Mouse (Mus musculus) stomach, embryonic 16.5 days (tissue): ENCODE results near the gene Cacna1e. TPM values are rescaled to one million over a fixed set of nuclear protein-coding genes. Genes with fewer than 3 reads are reported as not detected.

Experiments
- ATAC-seq: fragments of 200-750 bp; cut with Nextera tagmentation; 2 replicates; pipeline ENCODE4 v1.8.0; 2017; ENCODE audit warnings: moderate number of reproducible peaks, moderate TSS enrichment; ENCODE audit not compliant: insufficient read depth, low FRiP score
- H3K27ac ChIP-seq: fragments of 300-500 bp; sonication (generic); 2 replicates; pipeline ENCODE4 v1.5.1; 2014; ENCODE audit warnings: low read length
- H3K27me3 ChIP-seq: fragments of 300-500 bp; sonication (generic); 2 replicates; pipeline ENCODE4 v1.6.1; 2014; ENCODE audit warnings: low read length, control low read depth, mixed read lengths; ENCODE audit not compliant: control insufficient read depth, insufficient read depth
- H3K36me3 ChIP-seq: fragments of 300-500 bp; sonication (generic); 2 replicates; pipeline ENCODE4 v1.6.1; 2014; ENCODE audit warnings: low read length; ENCODE audit not compliant: control insufficient read depth, insufficient read depth
- H3K4me1 ChIP-seq: fragments of 300-500 bp; sonication (generic); 2 replicates; pipeline ENCODE4 v1.6.1; 2014; ENCODE audit warnings: low read length, control low read depth, mixed read lengths; ENCODE audit not compliant: control insufficient read depth, insufficient read depth
- H3K4me2 ChIP-seq: fragments of 300-500 bp; sonication (generic); 2 replicates; pipeline ENCODE4 v1.6.1; 2014; ENCODE audit warnings: low read depth, low read length, mixed read lengths
- H3K4me3 ChIP-seq: fragments of 300-500 bp; sonication (generic); replicated peaks from 2 replicates; pipeline ENCODE4 v1.5.1; 2014; ENCODE audit warnings: mild to moderate bottlenecking, low read length
- H3K9ac ChIP-seq: fragments of 300-500 bp; sonication (generic); 2 replicates; pipeline ENCODE4 v1.6.1; 2014; ENCODE audit warnings: low read length
- H3K9me3 ChIP-seq: fragments of 300-500 bp; sonication (generic); replicated peaks from 2 replicates; pipeline ENCODE4 v1.6.1; 2016; ENCODE audit warnings: low read length, control low read depth; ENCODE audit not compliant: control insufficient read depth
- WGBS: fragments of 180-500 bp; shearing (Covaris S2); extraction: QIAGEN DNeasy Blood & Tissue Kit; methylation state at CpG from one replicate; pipeline ENCODE4 v1.1.7; 2014; 5-methylcytosine and 5-hydroxymethylcytosine counted together
- polyA plus RNA-seq: library from polyadenylated mRNA; unstranded; fragments of >200 nt; fragmentation: Nextera tagmentation; extraction: Ambion mirVana; gene quantifications from 2 replicates; pipeline ENCODE4 v1.2.1, GENCODE M21; 2015

The Cacna1e gene
- polyA plus RNA-seq, 1 experiment from 2014 or later: 1.2 TPM

DNA sequence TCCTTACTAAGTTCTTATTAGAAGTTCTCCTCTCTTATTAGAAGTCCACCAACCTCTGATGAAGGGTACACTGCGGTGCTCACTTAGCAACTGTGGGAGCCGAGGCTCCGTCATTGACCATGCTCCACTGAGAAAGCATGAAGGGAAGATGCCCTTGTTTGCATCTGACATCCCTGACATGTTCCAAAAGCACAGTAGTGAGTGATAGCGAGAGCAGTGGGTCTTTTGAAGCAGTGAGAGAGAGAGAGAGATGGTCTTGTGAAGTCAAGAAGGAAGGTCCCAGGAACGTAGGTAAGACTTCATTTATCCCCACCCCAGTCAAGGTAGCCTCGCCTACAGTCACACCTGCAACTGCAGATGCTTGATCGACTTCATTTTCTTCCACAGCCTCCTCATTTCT, 63.9 kb downstream of the Cacna1e start:
- H3K36me3 ChIP-seq: no peaks in the 10 kb centered on the region
- H3K4me2 ChIP-seq: no peak overlapping the region
- ATAC-seq: no peak
- no peak overlapping the region for H3K27ac ChIP-seq
- no peak overlapping the region for H3K9ac ChIP-seq
- no peaks in the 10 kb centered on the region for H3K4me1 ChIP-seq
- WGBS: 87% methylated on average over 7 of the region's 7 CpGs
- no peaks in the 10 kb centered on the region for H3K27me3 ChIP-seq
- H3K4me3 ChIP-seq: no peak overlapping the region
- H3K9me3 ChIP-seq: no peaks in the 10 kb centered on the region

DNA sequence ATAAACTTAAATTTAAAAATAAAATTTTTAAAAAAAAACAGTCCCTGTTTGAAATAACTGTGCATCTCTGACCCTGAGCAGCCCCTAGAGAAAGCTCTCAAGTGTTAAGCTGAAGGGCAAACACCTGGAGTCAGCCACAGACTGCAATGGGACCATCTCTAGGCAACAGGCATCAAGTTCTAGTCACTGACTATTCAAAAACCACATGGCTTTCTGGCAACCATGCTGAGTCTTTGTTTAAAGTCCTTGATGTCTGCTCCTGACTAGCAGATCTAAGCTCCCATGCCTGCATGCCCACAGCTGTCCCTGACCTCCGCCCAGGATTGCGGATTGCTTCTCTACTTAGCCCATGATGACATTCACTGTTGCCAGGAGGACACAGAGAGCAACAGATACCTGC, 64.3 kb downstream of the Cacna1e start:
- no peak overlapping the region for H3K4me2 ChIP-seq
- H3K9ac ChIP-seq: no peak overlapping the region
- no peaks in the 10 kb centered on the region for H3K27me3 ChIP-seq
- H3K9me3 ChIP-seq: no peaks in the 10 kb centered on the region
- no peaks in the 10 kb centered on the region for H3K4me1 ChIP-seq
- ATAC-seq: no peak
- 84% methylated on average over 2 of the region's 2 CpGs for WGBS
- no peak overlapping the region for H3K27ac ChIP-seq
- no peaks in the 10 kb centered on the region for H3K36me3 ChIP-seq
- H3K4me3 ChIP-seq: no peak overlapping the region

DNA sequence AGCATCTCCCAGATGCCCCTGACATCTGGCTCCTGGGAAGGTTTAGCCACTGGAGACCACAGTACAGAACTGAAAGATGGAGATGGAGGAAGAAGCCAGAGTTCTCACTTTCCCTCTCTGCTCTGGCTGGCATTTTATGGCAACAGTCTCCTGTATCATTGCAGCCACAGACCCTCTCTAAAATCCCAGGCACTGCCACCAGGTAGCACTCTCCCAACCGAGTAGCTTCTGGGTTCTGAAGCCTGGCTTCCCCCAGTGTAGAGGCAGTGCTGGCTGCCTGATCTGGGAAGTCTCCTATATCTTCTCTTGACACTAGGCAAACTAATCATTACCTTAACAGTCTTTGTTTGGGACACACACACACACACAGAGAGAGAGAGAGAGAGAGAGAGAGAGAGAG, 65.6 kb downstream of the Cacna1e start:
- no peak overlapping the region for H3K4me2 ChIP-seq
- H3K36me3 ChIP-seq: no peaks in the 10 kb centered on the region
- no peak for ATAC-seq
- no peaks in the 10 kb centered on the region for H3K9me3 ChIP-seq
- no peak overlapping the region for H3K9ac ChIP-seq
- WGBS: 26% methylated on average over 1 of the region's 1 CpGs
- no peaks in the 10 kb centered on the region for H3K27me3 ChIP-seq
- no peak overlapping the region for H3K27ac ChIP-seq
- no peaks in the 10 kb centered on the region for H3K4me1 ChIP-seq
- no peak overlapping the region for H3K4me3 ChIP-seq

GRCm38 (mm10) chr1:154816836-154817235, 67.5 kb downstream of the Cacna1e start:
- H3K27me3 ChIP-seq: no peaks in the 10 kb centered on the region
- no peaks in the 10 kb centered on the region for H3K36me3 ChIP-seq
- WGBS: 37% methylated on average over 6 of the region's 6 CpGs
- ATAC-seq: no peak
- H3K4me3 ChIP-seq: no peak overlapping the region
- no peak overlapping the region for H3K9ac ChIP-seq
- H3K27ac ChIP-seq: no peak overlapping the region
- H3K4me2 ChIP-seq: no peak overlapping the region
- no peaks in the 10 kb centered on the region for H3K9me3 ChIP-seq
- no peaks in the 10 kb centered on the region for H3K4me1 ChIP-seq

GRCm38 (mm10) chr1:154816267-154816666, 68.0 kb downstream of the Cacna1e start:
- H3K4me2 ChIP-seq: no peak overlapping the region
- ATAC-seq: no peak
- 86% methylated on average over 3 of the region's 3 CpGs for WGBS
- no peaks in the 10 kb centered on the region for H3K9me3 ChIP-seq
- no peak overlapping the region for H3K27ac ChIP-seq
- H3K4me3 ChIP-seq: no peak overlapping the region
- no peaks in the 10 kb centered on the region for H3K4me1 ChIP-seq
- H3K9ac ChIP-seq: no peak overlapping the region
- no peaks in the 10 kb centered on the region for H3K27me3 ChIP-seq
- no peaks in the 10 kb centered on the region for H3K36me3 ChIP-seq

- Histone ChIP-seq H3K27ac (no peak overlapping the region), H3K4me3 (no peak overlapping the region), H3K4me2 (no peak overlapping the region), H3K4me1 (no peaks in the 10 kb centered on the region), H3K9me3 (no peaks in the 10 kb centered on the region), H3K9ac (no peak overlapping the region), H3K36me3 (no peaks in the 10 kb centered on the region), H3K27me3 (no peaks in the 10 kb centered on the region)
- 91% methylated on average over 1 of the region's 1 CpGs for WGBS
- no peak for ATAC-seq
These were observed 78.6 kb downstream of the Cacna1e start for GRCm38 (mm10) chr1:154805742-154806141.

DNA sequence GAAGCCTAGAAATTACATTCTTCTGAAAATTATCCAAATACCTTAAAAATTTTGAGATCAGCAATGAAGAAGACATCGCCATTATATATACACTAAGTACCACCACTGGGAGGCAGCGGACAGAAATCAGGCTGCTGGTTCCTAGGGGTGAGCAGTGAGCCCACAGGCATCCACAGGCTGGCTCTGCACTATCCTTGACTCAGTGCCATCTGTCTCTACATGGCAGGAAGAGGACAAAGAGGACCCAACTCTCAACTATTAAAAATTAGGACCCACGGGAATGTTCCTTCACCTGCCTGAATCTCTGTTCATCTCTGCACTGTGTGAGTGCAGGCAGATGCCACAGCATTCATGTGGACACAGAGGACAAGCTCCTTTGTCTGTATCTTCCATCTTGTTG, 79.3 kb downstream of the Cacna1e start:
- ATAC-seq: no peak
- no peaks in the 10 kb centered on the region for H3K27me3 ChIP-seq
- H3K9me3 ChIP-seq: no peaks in the 10 kb centered on the region
- H3K4me3 ChIP-seq: no peak overlapping the region
- no peak overlapping the region for H3K27ac ChIP-seq
- H3K9ac ChIP-seq: no peak overlapping the region
- H3K4me1 ChIP-seq: no peaks in the 10 kb centered on the region
- 88% methylated on average over 3 of the region's 3 CpGs for WGBS
- no peaks in the 10 kb centered on the region for H3K36me3 ChIP-seq
- no peak overlapping the region for H3K4me2 ChIP-seq

DNA sequence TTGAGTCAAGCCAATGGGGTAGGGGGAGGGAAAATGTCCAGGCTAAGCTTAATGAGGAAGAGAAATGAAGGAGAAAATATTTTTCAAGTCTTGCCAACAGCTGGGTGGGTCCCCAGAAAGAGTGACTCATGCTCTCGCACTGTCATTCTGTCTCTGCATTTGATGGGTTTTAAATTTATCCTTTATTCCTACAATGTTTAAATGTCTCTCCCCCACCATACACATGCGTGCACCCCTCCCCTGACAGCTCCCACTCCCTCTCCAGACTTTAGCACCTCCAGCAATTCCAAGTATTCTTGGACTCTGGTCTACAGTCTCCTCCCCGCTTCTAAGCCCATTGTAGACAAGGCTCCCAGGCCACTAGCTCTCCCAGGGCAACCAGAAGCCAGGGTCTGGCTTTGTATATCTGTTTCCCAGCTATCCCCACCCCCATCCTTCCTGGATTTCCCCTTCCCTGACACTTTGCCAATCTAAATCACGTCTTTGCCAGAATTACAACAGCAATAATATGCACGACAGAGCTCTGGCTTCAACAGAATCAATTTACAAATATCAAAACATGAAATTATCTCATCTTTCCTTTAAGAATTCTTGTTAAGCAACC, 81.9 kb downstream of the Cacna1e start:
- H3K27me3 ChIP-seq: no peaks in the 10 kb centered on the region
- H3K4me2 ChIP-seq: no peak overlapping the region
- no peak overlapping the region for H3K9ac ChIP-seq
- 56% methylated on average over 5 of the region's 5 CpGs for WGBS
- H3K27ac ChIP-seq: no peak overlapping the region
- no peaks in the 10 kb centered on the region for H3K9me3 ChIP-seq
- no peaks in the 10 kb centered on the region for H3K36me3 ChIP-seq
- no peaks in the 10 kb centered on the region for H3K4me1 ChIP-seq
- H3K4me3 ChIP-seq: no peak overlapping the region
- no peak for ATAC-seq

DNA sequence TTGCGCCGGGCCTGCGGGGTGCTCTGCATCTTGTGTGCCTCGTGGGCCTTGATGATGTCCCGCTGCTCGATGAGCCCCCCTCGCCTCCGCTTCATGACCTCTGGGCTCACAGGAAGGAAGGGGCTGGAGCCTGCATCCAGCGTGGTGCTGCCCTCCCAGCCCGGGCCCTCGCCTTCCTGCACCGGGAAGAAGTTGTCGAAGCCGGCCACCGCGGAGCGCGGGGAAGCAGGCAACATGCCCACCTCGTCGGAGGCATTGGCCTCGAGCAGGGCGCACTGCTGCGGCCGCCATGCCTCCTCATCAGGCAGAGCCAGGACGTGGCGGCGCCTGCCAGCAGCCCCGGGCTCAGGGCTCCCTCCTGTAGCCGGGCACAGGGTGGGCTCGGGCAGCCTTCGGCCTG, 85.0 kb downstream of the Cacna1e start:
- Histone ChIP-seq H3K4me2 (no peak overlapping the region), H3K9me3 (no peaks in the 10 kb centered on the region), H3K9ac (no peak overlapping the region), H3K27ac (no peak overlapping the region), H3K27me3 (no peaks in the 10 kb centered on the region), H3K4me3 (no peak overlapping the region), H3K4me1 (no peaks in the 10 kb centered on the region), H3K36me3 (no peaks in the 10 kb centered on the region)
- 74% methylated on average over 31 of the region's 31 CpGs for WGBS
- no peak for ATAC-seq

- H3K4me2 ChIP-seq: no peak overlapping the region
- H3K27me3 ChIP-seq: no peaks in the 10 kb centered on the region
- H3K9ac ChIP-seq: no peak overlapping the region
- no peak overlapping the region for H3K4me3 ChIP-seq
- no peak for ATAC-seq
- H3K9me3 ChIP-seq: no peaks in the 10 kb centered on the region
- WGBS: 72% methylated on average over 2 of the region's 2 CpGs
- no peaks in the 10 kb centered on the region for H3K4me1 ChIP-seq
- no peak overlapping the region for H3K27ac ChIP-seq
- no peaks in the 10 kb centered on the region for H3K36me3 ChIP-seq
These were observed 85.5 kb downstream of the Cacna1e start for GRCm38 (mm10) chr1:154798771-154799170.
